Mouse (Mus musculus) c-Kit-positive CD71-positive TER-119-negative erythroid progenitor cells, embryonic 14.5 days (primary cell): ENCODE results near the gene Hmbs.
"Not testable (repeated sequence)": the region's sequence is repeated elsewhere in the genome, so short reads cannot be mapped to it uniquely, and the experiment has no call there.

Experiments
- DNase-seq: peaks from one replicate; pipeline ENCODE4 v3.0.0-alpha.2; 2013; ENCODE audit warnings: low read depth

The Hmbs gene

GRCm38 (mm10) chr9:44343781-44344421 is at the start of gene Hmbs:
Gene Hmbs, minus strand, starts transcription at chr9:44344228.
- peak; percentile 88 for DNase-seq

- DNase-seq, result no peak
These were observed 47.4 kb upstream of the Hmbs start for GRCm38 (mm10) chr9:44391466-44391865.

- DNase-seq, result no peak
These were observed 45.2 kb upstream of the Hmbs start for GRCm38 (mm10) chr9:44389273-44389672.

- DNase-seq, result no peak
These were observed 43.2 kb upstream of the Hmbs start for GRCm38 (mm10) chr9:44387221-44387620.

GRCm38 (mm10) chr9:44384596-44384995 is 40.6 kb upstream of the Hmbs start:
- no peak for DNase-seq

GRCm38 (mm10) chr9:44379862-44380261 is 35.8 kb upstream of the Hmbs start:
- DNase-seq, result no peak

- DNase-seq, result peak; percentile 92
These were observed 35.2 kb upstream of the Hmbs start, which contains the start of gene Hyou1 for GRCm38 (mm10) chr9:44379054-44379834. Gene Hyou1, plus strand, starts transcription at chr9:44379490.

GRCm38 (mm10) chr9:44378153-44378730 is 34.2 kb upstream of the Hmbs start:
- DNase-seq, result no peak

GRCm38 (mm10) chr9:44377335-44377734 is 33.3 kb upstream of the Hmbs start:
- not testable (repeated sequence) for DNase-seq

- DNase-seq, result no peak
These were observed 32.1 kb upstream of the Hmbs start for GRCm38 (mm10) chr9:44376141-44376540.

GRCm38 (mm10) chr9:44373386-44373785 is 29.4 kb upstream of the Hmbs start:
- DNase-seq, result no peak

- DNase-seq, result peak; percentile 46
These were observed 20.5 kb upstream of the Hmbs start for GRCm38 (mm10) chr9:44364480-44364879.

- DNase-seq, result not testable (repeated sequence)
These were observed 17.9 kb upstream of the Hmbs start for GRCm38 (mm10) chr9:44361931-44362330.

GRCm38 (mm10) chr9:44361190-44361917 is 17.3 kb upstream of the Hmbs start, which contains the start of gene Vps11:
Gene Vps11, minus strand, starts transcription at chr9:44361670.
- DNase-seq, result peak; percentile 96

GRCm38 (mm10) chr9:44357207-44357606 is 13.2 kb upstream of the Hmbs start:
- DNase-seq, result peak; percentile 56

GRCm38 (mm10) chr9:44353142-44353541 is 9.1 kb upstream of the Hmbs start:
- DNase-seq, result no peak

- DNase-seq, result no peak
These were observed 8.3 kb upstream of the Hmbs start for GRCm38 (mm10) chr9:44352337-44352736.

GRCm38 (mm10) chr9:44351396-44351795 is 7.4 kb upstream of the Hmbs start:
- no peak for DNase-seq

- no peak for DNase-seq
These were observed 4.5 kb upstream of the Hmbs start for GRCm38 (mm10) chr9:44348546-44348945.

GRCm38 (mm10) chr9:44347621-44348020 is 3.6 kb upstream of the Hmbs start:
- DNase-seq, result no peak

- DNase-seq, result no peak
These were observed 3.1 kb upstream of the Hmbs start for GRCm38 (mm10) chr9:44347166-44347565.
